Mouse (Mus musculus) embryonic facial prominence, embryonic 14.5 days (tissue): Measurements from ENCODE around the gene Efr3b. TPM values are rescaled to one million over a fixed set of nuclear protein-coding genes. Genes with fewer than 3 reads are reported as not detected.

Source experiments
- ATAC-seq: fragments of 200-750 bp; cut with Nextera tagmentation; 2 replicates; pipeline ENCODE4 v1.8.0; 2017; ENCODE audit warnings: low read depth, moderate number of reproducible peaks, moderate TSS enrichment
- DNase-seq: peaks from one replicate; pipeline ENCODE4 v3.0.0-alpha.2; 2015; ENCODE audit warnings: low spot score
- H3K27ac ChIP-seq: fragments of 300-500 bp; sonication (generic); replicated peaks from 2 replicates; pipeline ENCODE4 v1.5.1; 2014; ENCODE audit warnings: low read depth, mild to moderate bottlenecking, low read length, moderate library complexity
- H3K27me3 ChIP-seq: fragments of 300-500 bp; sonication (generic); replicated peaks from 2 replicates; pipeline ENCODE4 v1.6.1; 2014; ENCODE audit warnings: low read length; ENCODE audit not compliant: control insufficient read depth, insufficient read depth
- H3K36me3 ChIP-seq: fragments of 300-500 bp; sonication (generic); 2 replicates; pipeline ENCODE4 v1.6.1; 2014; ENCODE audit warnings: low read length, mixed read lengths; ENCODE audit not compliant: control insufficient read depth, insufficient read depth
- H3K4me1 ChIP-seq: fragments of 300-500 bp; sonication (generic); 2 replicates; pipeline ENCODE4 v1.6.1; 2014; ENCODE audit warnings: antibody characterized with exemption, low read length; ENCODE audit not compliant: control insufficient read depth, insufficient read depth
- H3K4me2 ChIP-seq: fragments of 300-500 bp; sonication (generic); 2 replicates; pipeline ENCODE4 v1.6.1; 2014; ENCODE audit warnings: low read depth, mild to moderate bottlenecking, low read length, moderate library complexity, mixed read lengths
- H3K4me3 ChIP-seq: fragments of 300-500 bp; sonication (generic); 2 replicates; pipeline ENCODE4 v1.5.1; 2014; ENCODE audit warnings: low read depth, mild to moderate bottlenecking, low read length
- H3K9ac ChIP-seq: fragments of 300-500 bp; sonication (generic); 2 replicates; pipeline ENCODE4 v1.6.1; 2014; ENCODE audit warnings: low read depth, mild to moderate bottlenecking, low read length, moderate library complexity, mixed read lengths
- H3K9me3 ChIP-seq: fragments of 300-500 bp; sonication (generic); 2 replicates; pipeline ENCODE4 v1.6.1; 2016; ENCODE audit warnings: low read length; ENCODE audit not compliant: control insufficient read depth
- WGBS: fragments of 180-500 bp; shearing (Covaris S2); extraction: QIAGEN DNeasy Blood & Tissue Kit; methylation state at CpG from one replicate; pipeline ENCODE4 v1.1.7; 2014; 5-methylcytosine and 5-hydroxymethylcytosine counted together
- polyA plus RNA-seq: library from polyadenylated mRNA; unstranded; fragments of >200 nt; fragmentation: Nextera tagmentation; extraction: Ambion mirVana; gene quantifications from 2 replicates; pipeline ENCODE4 v1.2.1, GENCODE M21; 2014

The Efr3b gene
- polyA plus RNA-seq, 1 experiment from 2014 or later, result 3.4 TPM

- no peaks in the 10 kb centered on the region for H3K4me1 ChIP-seq
- H3K9ac ChIP-seq, result no peak overlapping the region
- no peak for ATAC-seq
- H3K4me3 ChIP-seq, result no peak overlapping the region
- H3K27me3 ChIP-seq, result no peaks in the 10 kb centered on the region
- H3K27ac ChIP-seq, result no peak overlapping the region
- DNase-seq, result no peak
- WGBS, result 80% methylated on average over 4 of the region's 4 CpGs
- H3K36me3 ChIP-seq, result no peaks in the 10 kb centered on the region
- H3K9me3 ChIP-seq, result no peaks in the 10 kb centered on the region
- no peak overlapping the region for H3K4me2 ChIP-seq
Measured at GRCm38 (mm10) chr12:4068551-4068950, 29.8 kb upstream of the Efr3b start.

- H3K4me2 ChIP-seq, result no peak overlapping the region
- no peak overlapping the region for H3K9ac ChIP-seq
- DNase-seq (no peak), ATAC-seq (no peak; the same call in 1 of the 2 replicates)
- H3K9me3 ChIP-seq, result no peaks in the 10 kb centered on the region
- no peaks in the 10 kb centered on the region for H3K4me1 ChIP-seq
- H3K36me3 ChIP-seq, result no peaks in the 10 kb centered on the region
- no peak overlapping the region for H3K27ac ChIP-seq
- H3K27me3 ChIP-seq, result no peaks in the 10 kb centered on the region
- 48% methylated on average over 6 of the region's 6 CpGs for WGBS
- H3K4me3 ChIP-seq, result no peak overlapping the region
Measured at GRCm38 (mm10) chr12:4066681-4067459, 28.2 kb upstream of the Efr3b start.

GRCm38 (mm10) chr12:4065944-4066343, 27.2 kb upstream of the Efr3b start:
- 67% methylated on average over 8 of the region's 8 CpGs for WGBS
- H3K4me3 ChIP-seq, result no peak overlapping the region
- H3K36me3 ChIP-seq, result no peaks in the 10 kb centered on the region
- ATAC-seq (no peak), DNase-seq (no peak)
- H3K27me3 ChIP-seq, result no peaks in the 10 kb centered on the region
- no peak overlapping the region for H3K9ac ChIP-seq
- no peaks in the 10 kb centered on the region for H3K9me3 ChIP-seq
- no peak overlapping the region for H3K4me2 ChIP-seq
- no peak overlapping the region for H3K27ac ChIP-seq
- H3K4me1 ChIP-seq, result no peaks in the 10 kb centered on the region

- ATAC-seq (no peak), DNase-seq (no peak)
- Histone ChIP-seq H3K36me3 (no peaks in the 10 kb centered on the region), H3K27ac (no peak overlapping the region), H3K4me1 (no peaks in the 10 kb centered on the region), H3K9ac (no peak overlapping the region), H3K27me3 (no peaks in the 10 kb centered on the region), H3K4me2 (no peak overlapping the region), H3K9me3 (no peaks in the 10 kb centered on the region), H3K4me3 (no peak overlapping the region)
- WGBS, result 90% methylated on average over 2 of the region's 2 CpGs
Measured at GRCm38 (mm10) chr12:4065498-4065897, 26.8 kb upstream of the Efr3b start.

- Histone ChIP-seq H3K36me3 (no peaks in the 10 kb centered on the region), H3K4me3 (no peak overlapping the region), H3K4me1 (no peaks in the 10 kb centered on the region), H3K9ac (no peak overlapping the region), H3K27ac (no peak overlapping the region), H3K4me2 (no peak overlapping the region), H3K27me3 (no peaks in the 10 kb centered on the region), H3K9me3 (no peaks in the 10 kb centered on the region)
- WGBS, result 87% methylated on average over 4 of the region's 4 CpGs
- DNase-seq (no peak), ATAC-seq (no peak)
Measured at GRCm38 (mm10) chr12:4059683-4060082, 21.0 kb upstream of the Efr3b start.

GRCm38 (mm10) chr12:4058321-4058720, 19.6 kb upstream of the Efr3b start:
- no peak for ATAC-seq
- WGBS, result 73% methylated on average over 9 of the region's 9 CpGs

GRCm38 (mm10) chr12:4054845-4055244, 16.1 kb upstream of the Efr3b start:
- Histone ChIP-seq H3K4me2 (no peak overlapping the region), H3K4me1 (no peaks in the 10 kb centered on the region), H3K27ac (no peak overlapping the region), H3K4me3 (no peak overlapping the region), H3K27me3 (no peaks in the 10 kb centered on the region), H3K9me3 (no peaks in the 10 kb centered on the region), H3K36me3 (no peaks in the 10 kb centered on the region), H3K9ac (no peak overlapping the region)
- DNase-seq, result no peak
- WGBS, result 33% methylated on average over 4 of the region's 4 CpGs
- no peak for ATAC-seq

More at GRCm38 (mm10) chr12:4058321-4058720, 19.6 kb upstream of the Efr3b start:
- H3K27ac ChIP-seq, result no peak overlapping the region
- H3K9me3 ChIP-seq, result no peaks in the 10 kb centered on the region
- H3K4me1 ChIP-seq, result no peaks in the 10 kb centered on the region
- H3K9ac ChIP-seq, result no peak overlapping the region
- no peak overlapping the region for H3K4me3 ChIP-seq
- no peaks in the 10 kb centered on the region for H3K27me3 ChIP-seq
- H3K4me2 ChIP-seq, result no peak overlapping the region
- no peaks in the 10 kb centered on the region for H3K36me3 ChIP-seq
- peak; percentile 13 for DNase-seq

- no peaks in the 10 kb centered on the region for H3K27me3 ChIP-seq
- no peak for DNase-seq
- H3K27ac ChIP-seq, result no peak overlapping the region
- no peak for ATAC-seq
- H3K4me1 ChIP-seq, result no peaks in the 10 kb centered on the region
- no peaks in the 10 kb centered on the region for H3K36me3 ChIP-seq
- 71% methylated on average over 3 of the region's 3 CpGs for WGBS
- H3K9me3 ChIP-seq, result no peaks in the 10 kb centered on the region
- no peak overlapping the region for H3K4me3 ChIP-seq
- no peak overlapping the region for H3K9ac ChIP-seq
- no peak overlapping the region for H3K4me2 ChIP-seq
Measured at GRCm38 (mm10) chr12:4053643-4054042, 14.9 kb upstream of the Efr3b start.

GRCm38 (mm10) chr12:4050861-4051425, 12.2 kb upstream of the Efr3b start:
- H3K27ac ChIP-seq, result no peak overlapping the region
- DNase-seq, result peak; percentile 30
- 0 out of 2 replicates have a peak, but pooled peaks have one; percentile 22 for ATAC-seq
- H3K4me2 ChIP-seq, result no peak overlapping the region
- H3K4me3 ChIP-seq, result no peak overlapping the region
- H3K4me1 ChIP-seq, result no peaks in the 10 kb centered on the region
- no peaks in the 10 kb centered on the region for H3K36me3 ChIP-seq
- H3K27me3 ChIP-seq, result no peaks in the 10 kb centered on the region
- H3K9me3 ChIP-seq, result no peaks in the 10 kb centered on the region
- 53% methylated on average over 9 of the region's 9 CpGs for WGBS
- H3K9ac ChIP-seq, result no peak overlapping the region
